Mouse (Mus musculus) v-Abl transformed pro-B cells (cell line): ENCODE results near the gene Rom1.

Experiments
- in situ Hi-C, 2 experiments: fragments of 400-800 bp; cut with MboI; formaldehyde crosslinking; loops; one replicate each; pipeline ENCODE4 v1.15.1; 2025; ENCODE audit not compliant: unreplicated experiment in 2 of 2

Gene Rom1

GRCm38 (mm10) chr19:8911810-8912209 is 17.3 kb downstream of the Rom1 start:
- in situ Hi-C loops = no loop called here

- in situ Hi-C loops = no loop called here
Measured at GRCm38 (mm10) chr19:8908531-8908930, 20.6 kb downstream of the Rom1 start.

- in situ Hi-C loops = no loop called here
Measured at GRCm38 (mm10) chr19:8903412-8903811, 25.7 kb downstream of the Rom1 start.

DNA sequence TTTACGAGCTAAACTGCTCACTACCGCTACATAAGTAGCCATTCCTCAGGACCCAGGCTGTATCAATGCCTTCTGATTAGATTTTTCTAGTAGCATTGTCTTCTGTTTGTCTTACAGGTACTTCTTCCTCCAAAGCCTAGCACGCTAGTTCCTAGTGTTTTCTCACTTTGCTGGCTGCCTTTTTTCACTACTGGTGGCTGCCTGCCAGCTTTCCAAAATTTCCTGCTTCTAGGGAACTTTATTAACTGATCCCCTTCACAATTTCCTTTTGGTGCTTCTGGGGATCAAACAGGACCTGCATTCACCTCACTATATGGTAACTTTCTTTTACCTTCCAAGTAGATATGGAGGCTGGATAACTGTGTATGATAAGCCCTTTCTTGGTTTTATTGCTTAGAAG is 30.1 kb downstream of the Rom1 start:
- in situ Hi-C loops = loop anchor here in 1 of 2 experiments (25.0 kb wide), 1 partner anchor 1412 kb away; the partner anchor contains the start of genes Atl3 and Rtn3

DNA sequence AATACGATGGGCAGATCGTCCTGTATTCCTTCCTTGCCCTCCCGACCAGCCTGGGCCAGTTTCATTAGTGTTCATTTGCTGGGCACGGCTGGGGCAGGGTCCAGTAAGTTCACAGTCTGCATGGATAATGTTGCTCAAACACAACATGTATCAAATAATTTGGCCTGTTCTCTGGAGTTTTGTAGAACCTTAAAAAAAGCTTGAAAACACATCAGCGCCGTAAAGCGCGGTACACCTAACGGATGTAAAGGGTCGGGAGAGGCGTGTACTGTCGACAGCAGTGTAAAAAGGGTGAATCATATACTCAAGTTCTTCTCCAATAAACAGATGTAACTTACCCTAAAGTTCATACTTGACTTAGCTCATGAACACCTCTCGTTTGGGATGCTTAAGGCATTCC is 30.6 kb downstream of the Rom1 start:
- in situ Hi-C loops = loop anchor here in 1 of 2 experiments (25.0 kb wide), 1 partner anchor 1411 kb away; the partner anchor contains the start of genes Atl3 and Rtn3

DNA sequence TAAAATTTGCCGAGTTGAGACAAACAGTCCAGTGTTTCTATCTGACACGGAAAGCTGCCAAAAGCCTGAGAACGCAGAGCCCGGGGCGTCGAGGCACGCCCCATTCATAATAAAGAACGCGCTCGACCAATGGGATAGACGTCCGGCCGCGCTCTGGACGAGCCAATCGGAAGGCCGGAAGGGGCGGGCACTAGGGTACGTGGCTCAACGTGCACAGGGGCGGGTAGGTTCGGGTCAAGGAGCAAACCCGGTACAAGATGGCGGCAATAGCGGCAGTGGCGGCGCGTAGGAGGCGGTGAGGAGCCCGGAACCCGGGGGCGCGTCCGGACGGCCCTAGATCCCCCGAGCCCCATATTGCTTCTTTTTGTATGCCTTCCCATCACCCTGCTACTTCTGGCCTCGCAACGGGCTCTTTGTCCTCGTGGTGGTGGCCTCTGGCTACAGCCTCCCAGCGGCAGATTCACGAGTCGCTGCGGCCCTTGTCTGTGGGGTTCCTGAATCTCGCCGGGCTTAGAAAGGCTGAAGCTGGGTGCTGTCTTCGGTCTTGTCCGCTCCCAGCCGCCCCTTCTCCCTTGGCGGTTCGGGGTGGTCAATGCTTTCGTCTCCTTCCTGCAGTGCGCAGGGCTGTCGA is 31.2 kb downstream of the Rom1 start, which contains the start of gene Ganab:
TSS of gene Ganab (plus strand) at position 207 of the 631 bp plus-strand sequence.
- in situ Hi-C loops = loop anchor here in 1 of 2 experiments (25.0 kb wide), 1 partner anchor 1411 kb away; the partner anchor contains the start of genes Atl3 and Rtn3

DNA sequence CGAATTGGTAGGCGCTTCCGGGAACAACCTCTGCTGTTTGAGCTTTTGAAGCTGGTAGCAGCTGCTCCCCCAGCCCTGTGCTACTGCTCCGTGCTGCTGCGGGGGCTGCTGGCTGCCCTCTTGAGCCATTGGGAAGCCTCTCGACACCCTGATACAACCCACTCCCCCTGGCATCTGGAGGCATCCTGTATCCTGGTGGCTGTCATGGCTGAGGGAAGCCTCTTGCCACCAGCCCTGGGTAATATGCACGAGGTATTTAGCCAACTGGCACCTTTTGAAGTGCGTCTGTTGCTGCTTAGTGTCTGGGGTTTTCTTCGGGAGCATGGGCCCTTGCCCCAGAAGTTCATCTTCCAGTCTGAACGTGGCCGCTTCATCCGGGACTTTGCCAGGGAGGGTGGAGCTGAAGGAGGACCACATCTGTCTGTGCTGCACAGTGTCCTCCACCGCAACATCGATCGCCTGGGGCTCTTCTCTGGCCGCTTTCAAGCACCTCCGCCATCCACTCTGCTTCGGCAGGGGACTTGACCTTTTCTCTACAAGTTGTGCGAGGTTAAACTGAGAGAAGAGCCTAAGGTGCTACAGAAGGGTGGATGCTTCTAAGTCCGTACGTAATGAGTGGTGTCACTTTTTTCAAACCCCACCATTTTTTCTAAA is 31.8 kb downstream of the Rom1 start:
- in situ Hi-C loops = loop anchor here in 1 of 2 experiments (25.0 kb wide), 1 partner anchor 1410 kb away; the partner anchor contains the start of genes Atl3 and Rtn3

- in situ Hi-C loops = loop anchor here in 1 of 2 experiments (25.0 kb wide), 1 partner anchor 1409 kb away; the partner anchor contains the start of genes Atl3 and Rtn3
Measured at GRCm38 (mm10) chr19:8896231-8896630, 32.9 kb downstream of the Rom1 start.

- in situ Hi-C loops = loop anchor here in 1 of 2 experiments (25.0 kb wide), 1 partner anchor 1408 kb away; the partner anchor contains the start of genes Atl3 and Rtn3
Measured at GRCm38 (mm10) chr19:8895397-8895960, 33.7 kb downstream of the Rom1 start.

- in situ Hi-C loops = loop anchor here in 1 of 2 experiments (25.0 kb wide), 1 partner anchor 1406 kb away; the partner anchor contains the start of genes Atl3 and Rtn3
Measured at GRCm38 (mm10) chr19:8892829-8893766, 36.1 kb downstream of the Rom1 start, which contains the start of gene Ints5. Gene Ints5 (plus strand): TSS chr19:8893005.

GRCm38 (mm10) chr19:8888511-8889385 is 40.4 kb downstream of the Rom1 start, which contains the start of the genes 1810009A15Rik and Gm49416:
Gene 1810009A15Rik (plus strand): TSS chr19:8888853.
Gene Gm49416 (plus strand): TSS chr19:8888926.
- in situ Hi-C loops = loop anchor here in 1 of 2 experiments (25.0 kb wide), 1 partner anchor 1401 kb away; the partner anchor contains the start of genes Atl3 and Rtn3

- in situ Hi-C loops = loop anchor here in 1 of 2 experiments (25.0 kb wide), 1 partner anchor 1401 kb away; the partner anchor contains the start of genes Atl3 and Rtn3
Measured at GRCm38 (mm10) chr19:8887585-8888463, 41.3 kb downstream of the Rom1 start.

GRCm38 (mm10) chr19:8886916-8887584 is 42.1 kb downstream of the Rom1 start:
- in situ Hi-C loops = loop anchor here in 1 of 2 experiments (25.0 kb wide), 1 partner anchor 1400 kb away; the partner anchor contains the start of genes Atl3 and Rtn3

- in situ Hi-C loops = loop anchor here in 1 of 2 experiments (5.0 to 25.0 kb wide), 2 partner anchors 79 to 1396 kb away; partner anchors contain the start of genes Atl3 and Rtn3
Measured at GRCm38 (mm10) chr19:8883616-8884015, 45.5 kb downstream of the Rom1 start, which contains the start of the genes Lbhd1 and Gm49403. Gene Lbhd1 (plus strand): TSS chr19:8883732. Gene Gm49403 (plus strand): TSS chr19:8883930.

- in situ Hi-C loops = loop anchor here in 1 of 2 experiments (5.0 to 25.0 kb wide), 2 partner anchors 81 to 1394 kb away; partner anchors contain the start of genes Atl3 and Rtn3
Measured at GRCm38 (mm10) chr19:8881034-8881392, 48.1 kb downstream of the Rom1 start.

- in situ Hi-C loops = loop anchor here in 1 of 2 experiments (5.0 to 25.0 kb wide), 2 partner anchors 82 to 1393 kb away; partner anchors contain the start of genes Atl3 and Rtn3
Measured at GRCm38 (mm10) chr19:8880311-8881033, 48.7 kb downstream of the Rom1 start, which contains the start of gene Uqcc3. Gene Uqcc3 (minus strand): TSS chr19:8880923.
